Mouse (Mus musculus): ENCODE measurements around the gene Nqo1.

DNA sequence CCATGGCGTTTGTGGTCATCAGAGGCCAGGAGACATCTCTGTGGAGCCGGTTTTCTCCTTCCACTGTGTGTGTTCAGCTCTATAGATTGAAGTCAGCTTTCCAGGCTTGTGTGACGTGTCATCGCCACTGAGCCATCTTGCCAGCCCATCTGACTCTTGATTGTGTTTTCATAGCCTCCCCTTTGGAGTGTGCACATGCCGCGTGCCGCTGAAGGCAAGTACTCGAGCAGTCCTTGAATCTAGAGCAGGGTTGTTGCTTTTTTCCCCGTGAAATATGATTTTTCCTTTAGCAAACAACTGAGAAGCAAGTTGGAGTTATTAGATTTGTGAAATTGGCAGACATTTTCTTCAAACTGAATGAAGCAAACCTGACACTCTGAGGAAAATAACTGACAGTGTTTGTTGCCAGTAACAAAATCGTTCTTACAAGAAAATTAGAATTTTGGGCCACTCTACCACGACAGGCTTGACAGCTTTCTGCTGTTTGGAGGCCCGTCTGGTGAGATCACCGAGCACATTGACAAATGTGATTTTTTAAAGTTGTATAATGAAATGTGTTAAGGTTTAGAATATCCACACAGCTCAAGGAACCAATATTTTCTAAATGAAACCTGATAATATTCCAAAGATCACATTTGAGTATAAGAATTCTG lies 48.5 kb upstream of the Nqo1 start:
- TF ChIP-seq CTCF (IDR thresholded peaks at IDR 0.05; ENCODE audit: insufficient read depth, low read length) (no peak), POLR2A (IDR thresholded peaks at IDR 0.05; ENCODE audit: borderline replicate concordance, extremely low read depth, low read depth, low read length) (no peak)

Data from lung, adult 2 months (tissue).